Mouse (Mus musculus) ES-E14 (cell line): ENCODE measurements around the gene Nepro.

Experiments used
- HCFC1 ChIP-seq: IDR thresholded peaks from 2 replicates; pipeline ENCODE4 v1.6.1; 2012; ENCODE audit warnings: low read length, inconsistent platforms, borderline replicate concordance; ENCODE audit not compliant: insufficient read depth
- ZC3H11A ChIP-seq: IDR thresholded peaks from 2 replicates; pipeline ENCODE4 v1.6.1; 2012; ENCODE audit warnings: low read depth, mild to moderate bottlenecking, inconsistent platforms, low read length, borderline replicate concordance
- ZNF384 ChIP-seq: IDR thresholded peaks from 2 replicates; pipeline ENCODE4 v1.6.1; 2012; ENCODE audit warnings: low read depth, low read length, inconsistent platforms

DNA sequence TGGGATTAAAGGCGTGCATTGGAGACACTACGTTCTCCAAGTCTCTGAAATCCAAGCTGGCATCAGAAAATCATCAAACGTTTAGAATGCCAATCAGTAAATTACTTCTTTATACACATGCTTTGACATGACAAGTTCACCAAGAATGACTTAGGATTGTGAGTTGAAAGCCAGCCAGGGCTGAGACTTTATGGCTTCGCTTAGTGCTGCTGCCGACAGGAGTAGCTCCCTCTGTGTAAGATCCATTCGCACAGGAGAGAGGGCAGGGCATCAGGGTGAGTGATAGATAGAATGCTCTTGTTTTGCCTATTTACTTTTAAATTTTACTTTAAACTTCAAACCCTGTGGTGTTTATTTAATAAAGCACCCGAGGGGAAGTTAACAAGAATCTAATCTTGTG is 43.4 kb downstream of the Nepro start:
- TF ChIP-seq ZC3H11A: no peak
- no peak for TF ChIP-seq ZNF384
- TF ChIP-seq HCFC1: no peak
